Mouse (Mus musculus) lung, embryonic 15.5 days (tissue): ENCODE results near the gene Mgat5. TPM values are rescaled to one million over a fixed set of nuclear protein-coding genes. Genes with fewer than 3 reads are reported as not detected.

ENCODE experiments used
- ATAC-seq: fragments of 200-750 bp; cut with Nextera tagmentation; 2 replicates; pipeline ENCODE4 v1.8.0; 2017; ENCODE audit warnings: moderate number of reproducible peaks, borderline replicate concordance; ENCODE audit not compliant: low FRiP score, low TSS enrichment; ENCODE audit errors: extremely low read depth
- H3K27ac ChIP-seq: fragments of 300-500 bp; sonication (generic); 2 replicates; pipeline ENCODE4 v1.5.1; 2015; ENCODE audit warnings: moderate library complexity, mild to moderate bottlenecking, inconsistent platforms
- H3K27me3 ChIP-seq: fragments of 300-500 bp; sonication (generic); 2 replicates; pipeline ENCODE4 v1.6.1; 2015; ENCODE audit warnings: inconsistent platforms
- H3K36me3 ChIP-seq: fragments of 300-500 bp; sonication (generic); 2 replicates; pipeline ENCODE4 v1.6.1; 2015; ENCODE audit warnings: inconsistent platforms
- H3K4me1 ChIP-seq: fragments of 300-500 bp; sonication (generic); 2 replicates; pipeline ENCODE4 v1.6.1; 2015; ENCODE audit warnings: inconsistent platforms
- H3K4me2 ChIP-seq: fragments of 300-500 bp; sonication (generic); 2 replicates; pipeline ENCODE4 v1.6.1; 2015; ENCODE audit warnings: inconsistent platforms, mild to moderate bottlenecking, moderate library complexity
- H3K4me3 ChIP-seq: fragments of 300-500 bp; sonication (generic); 2 replicates; pipeline ENCODE4 v1.5.1; 2015; ENCODE audit warnings: mild to moderate bottlenecking, inconsistent platforms
- H3K9ac ChIP-seq: fragments of 300-500 bp; sonication (generic); 2 replicates; pipeline ENCODE4 v1.6.1; 2015; ENCODE audit warnings: inconsistent platforms
- H3K9me3 ChIP-seq: fragments of 300-500 bp; sonication (generic); 2 replicates; pipeline ENCODE4 v1.6.1; 2016; ENCODE audit warnings: inconsistent platforms
- WGBS: fragments of 180-500 bp; shearing (Covaris S2); methylation state at CpG from one replicate; pipeline ENCODE4 v1.1.7; 2015; 5-methylcytosine and 5-hydroxymethylcytosine counted together
- polyA plus RNA-seq: library from polyadenylated mRNA; unstranded; fragments of >200 nt; fragmentation: Nextera tagmentation; extraction: Ambion mirVana; gene quantifications from 2 replicates; pipeline ENCODE4 v1.2.1, GENCODE M21; 2015

Gene Mgat5
- polyA plus RNA-seq, 1 experiment from 2014 or later = 4.1 TPM

DNA sequence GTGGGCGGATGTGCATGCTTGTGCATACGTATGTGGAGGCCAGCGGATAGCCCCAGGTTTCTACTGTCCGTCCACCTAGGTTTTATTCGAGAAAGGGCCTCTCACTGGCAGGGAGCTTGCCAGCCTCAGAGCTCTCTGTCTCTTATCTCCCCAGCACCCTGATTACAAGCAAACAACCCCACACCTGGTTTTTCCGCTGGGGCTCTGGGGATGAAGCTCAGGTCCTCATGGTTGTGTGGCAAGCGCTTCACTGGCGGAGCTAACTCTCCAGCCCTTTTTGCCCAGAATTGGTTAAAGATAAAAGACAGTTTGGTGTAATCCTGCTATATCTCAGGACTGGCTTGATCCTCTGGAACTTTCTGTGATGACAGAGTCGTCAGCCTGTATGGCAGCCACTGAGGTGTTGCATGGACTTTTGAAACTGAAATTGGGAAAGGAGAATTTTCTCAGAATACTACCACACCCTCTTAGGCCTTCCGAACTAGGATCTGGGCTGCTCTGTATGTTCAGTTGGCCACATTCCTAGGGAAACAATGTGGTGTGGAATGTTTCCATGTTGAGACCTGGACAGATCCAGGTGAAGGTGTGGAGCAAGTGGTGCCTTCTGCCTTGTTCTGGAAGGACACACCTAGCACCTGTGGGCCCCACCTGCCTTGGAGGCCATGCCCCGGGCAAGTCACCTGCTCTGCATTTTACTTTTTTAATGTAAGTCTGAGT, 39.4 kb downstream of the Mgat5 start:
- Histone ChIP-seq H3K27ac (no peak overlapping the region), H3K36me3 (no peaks in the 10 kb centered on the region), H3K4me2 (no peak overlapping the region), H3K27me3 (no peaks in the 10 kb centered on the region), H3K4me1 (peaks cover 8% of the 10 kb centered on the region; the same call in 1 of the 2 replicates), H3K9me3 (no peaks in the 10 kb centered on the region), H3K9ac (no peak overlapping the region), H3K4me3 (no peak overlapping the region)
- WGBS = 79% methylated on average over 11 of the region's 11 CpGs
- no peak for ATAC-seq

DNA sequence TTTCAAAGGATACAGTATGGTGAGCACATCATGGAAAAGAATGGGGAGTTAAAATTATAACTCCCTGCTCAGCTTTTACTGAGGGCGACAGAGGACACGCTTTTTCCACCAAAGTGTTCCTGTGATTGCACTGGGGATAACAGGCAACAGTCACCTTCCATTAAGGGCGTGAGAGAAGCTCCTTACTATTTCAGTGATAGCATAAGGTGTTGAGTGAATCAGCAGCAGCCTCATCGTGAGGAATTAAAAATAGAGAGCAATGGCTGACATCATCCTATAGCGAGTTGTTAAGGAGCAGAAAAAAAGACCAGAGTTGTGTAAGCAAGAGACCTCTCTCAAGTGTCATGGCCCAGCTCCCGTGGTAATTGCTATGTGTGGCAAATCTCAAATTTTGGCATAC, 41.3 kb downstream of the Mgat5 start:
- Histone ChIP-seq H3K9me3 (no peaks in the 10 kb centered on the region), H3K9ac (no peak overlapping the region), H3K27ac (no peak overlapping the region), H3K27me3 (no peaks in the 10 kb centered on the region), H3K4me2 (no peak overlapping the region), H3K36me3 (no peaks in the 10 kb centered on the region), H3K4me1 (peaks cover 8% of the 10 kb centered on the region; the same call in 1 of the 2 replicates), H3K4me3 (no peak overlapping the region)
- WGBS = 66% methylated on average over 6 of the region's 6 CpGs
- ATAC-seq = no peak

- ATAC-seq = no peak
- peaks cover 8% of the 10 kb centered on the region; the same call in 1 of the 2 replicates for H3K4me1 ChIP-seq
- H3K4me3 ChIP-seq = no peak overlapping the region
- no peaks in the 10 kb centered on the region for H3K9me3 ChIP-seq
- no peak overlapping the region for H3K27ac ChIP-seq
- H3K36me3 ChIP-seq = no peaks in the 10 kb centered on the region
- H3K9ac ChIP-seq = no peak overlapping the region
- 54% methylated on average over 1 of the region's 1 CpGs for WGBS
- H3K4me2 ChIP-seq = no peak overlapping the region
- H3K27me3 ChIP-seq = no peaks in the 10 kb centered on the region
Observed at GRCm38 (mm10) chr1:127248433-127248832, 43.6 kb downstream of the Mgat5 start.

DNA sequence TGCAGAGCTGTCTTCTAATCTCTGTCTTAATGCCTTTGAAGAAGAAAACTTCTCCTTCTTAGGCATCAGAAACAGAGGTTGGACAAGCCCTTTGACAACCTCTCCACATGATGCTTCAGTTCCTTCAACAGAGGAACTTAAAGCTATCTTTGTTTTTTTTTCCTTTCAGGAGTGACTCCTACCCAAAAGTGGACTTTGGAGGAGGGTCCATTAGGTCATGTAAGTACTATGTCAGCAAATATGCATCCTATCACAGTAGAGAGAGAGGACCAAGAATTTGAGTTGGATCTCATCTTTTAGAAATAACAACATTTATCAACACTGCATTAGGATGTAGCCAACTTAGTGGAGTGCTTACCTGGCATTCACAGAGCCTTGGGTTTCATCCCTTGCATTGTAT, 44.8 kb downstream of the Mgat5 start:
- Histone ChIP-seq H3K9ac (no peak overlapping the region), H3K4me3 (no peak overlapping the region), H3K36me3 (no peaks in the 10 kb centered on the region), H3K9me3 (no peaks in the 10 kb centered on the region), H3K27me3 (no peaks in the 10 kb centered on the region), H3K4me1 (peaks cover 8% of the 10 kb centered on the region; the same call in 1 of the 2 replicates), H3K27ac (no peak overlapping the region), H3K4me2 (no peak overlapping the region)
- no peak for ATAC-seq

DNA sequence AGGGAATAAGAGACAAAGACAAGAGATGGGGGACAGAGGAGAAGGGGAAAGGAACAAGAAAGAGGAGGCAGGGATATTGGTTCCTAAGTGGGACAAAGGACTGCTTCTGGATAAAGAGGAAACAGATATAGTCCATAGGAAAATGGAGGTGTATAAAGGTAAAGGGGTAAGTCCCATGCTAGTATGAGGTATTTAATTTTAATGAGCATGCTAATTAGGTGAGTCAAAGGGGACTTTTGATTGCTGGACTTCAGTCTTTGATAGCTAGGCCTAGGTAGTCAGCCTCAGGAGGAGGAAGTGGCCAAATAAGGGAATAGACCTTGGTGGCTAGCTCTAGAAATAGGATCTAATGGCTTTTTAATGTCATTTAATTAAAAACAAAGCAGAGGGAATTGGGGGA, 45.5 kb downstream of the Mgat5 start:
- H3K36me3 ChIP-seq = no peaks in the 10 kb centered on the region

GRCm38 (mm10) chr1:127251751-127252150, 46.9 kb downstream of the Mgat5 start:
- no peak for ATAC-seq
- 0 out of 2 replicates have a peak, but pooled peaks cover under 1% of the 10 kb centered on the region for H3K4me1 ChIP-seq
- no peaks in the 10 kb centered on the region for H3K36me3 ChIP-seq
- H3K27ac ChIP-seq = no peak overlapping the region
- WGBS = 68% methylated on average over 7 of the region's 7 CpGs
- H3K27me3 ChIP-seq = no peaks in the 10 kb centered on the region
- no peak overlapping the region for H3K4me3 ChIP-seq
- no peak overlapping the region for H3K9ac ChIP-seq
- no peak overlapping the region for H3K4me2 ChIP-seq
- no peaks in the 10 kb centered on the region for H3K9me3 ChIP-seq

More for the DNA sequence above, 45.5 kb downstream of the Mgat5 start:
- Histone ChIP-seq H3K4me3 (no peak overlapping the region), H3K4me1 (peaks cover 8% of the 10 kb centered on the region; the same call in 1 of the 2 replicates), H3K9ac (no peak overlapping the region), H3K9me3 (no peaks in the 10 kb centered on the region), H3K27me3 (no peaks in the 10 kb centered on the region), H3K27ac (no peak overlapping the region), H3K4me2 (no peak overlapping the region)
- ATAC-seq = no peak

DNA sequence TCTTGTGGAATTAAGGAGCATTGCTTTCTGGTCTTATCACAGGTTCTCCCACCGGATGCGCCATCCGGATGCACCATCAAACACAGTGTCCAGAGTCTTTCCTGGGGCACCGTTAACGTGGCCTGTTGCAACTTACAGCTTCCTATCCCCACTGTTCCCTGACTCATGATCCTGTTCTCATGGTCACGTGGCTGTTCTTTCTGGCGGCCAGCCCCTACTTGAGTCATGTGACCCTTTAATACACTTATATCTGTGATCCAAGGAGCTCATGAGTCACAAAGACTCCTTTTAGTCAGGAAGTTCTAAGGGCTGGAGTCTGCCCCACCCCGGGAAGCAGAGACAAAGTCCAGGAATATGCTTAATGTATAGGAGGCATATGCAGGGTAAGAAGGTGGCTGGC, 52.2 kb downstream of the Mgat5 start:
- Histone ChIP-seq H3K9me3 (no peaks in the 10 kb centered on the region), H3K27ac (no peak overlapping the region), H3K4me2 (no peak overlapping the region), H3K36me3 (no peaks in the 10 kb centered on the region), H3K4me1 (0 out of 2 replicates have a peak, but pooled peaks cover 6% of the 10 kb centered on the region), H3K4me3 (no peak overlapping the region), H3K27me3 (no peaks in the 10 kb centered on the region), H3K9ac (no peak overlapping the region)
- 0 out of 2 replicates have a peak, but pooled peaks have one; percentile 44 for ATAC-seq
- WGBS = 86% methylated on average over 8 of the region's 8 CpGs

GRCm38 (mm10) chr1:127259669-127260068, 54.9 kb downstream of the Mgat5 start:
- H3K36me3 ChIP-seq = no peaks in the 10 kb centered on the region
- no peak for ATAC-seq
- H3K9me3 ChIP-seq = no peaks in the 10 kb centered on the region
- no peak overlapping the region for H3K4me2 ChIP-seq
- WGBS = 90% methylated on average over 4 of the region's 4 CpGs
- 0 out of 2 replicates have a peak, but pooled peaks cover 6% of the 10 kb centered on the region for H3K4me1 ChIP-seq
- no peak overlapping the region for H3K4me3 ChIP-seq
- no peak overlapping the region for H3K9ac ChIP-seq
- no peaks in the 10 kb centered on the region for H3K27me3 ChIP-seq
- H3K27ac ChIP-seq = no peak overlapping the region

GRCm38 (mm10) chr1:127260969-127261368, 56.2 kb downstream of the Mgat5 start:
- 53% methylated on average over 6 of the region's 6 CpGs for WGBS
- no peak for ATAC-seq
- H3K27ac ChIP-seq = no peak overlapping the region

GRCm38 (mm10) chr1:127262170-127262837, 57.5 kb downstream of the Mgat5 start:
- no peak overlapping the region for H3K27ac ChIP-seq
- H3K9me3 ChIP-seq = no peaks in the 10 kb centered on the region
- no peak for ATAC-seq
- no peaks in the 10 kb centered on the region for H3K36me3 ChIP-seq
- 0 out of 2 replicates have a peak, but pooled peaks cover 6% of the 10 kb centered on the region for H3K4me1 ChIP-seq
- H3K4me2 ChIP-seq = no peak overlapping the region
- 78% methylated on average over 13 of the region's 13 CpGs for WGBS
- H3K4me3 ChIP-seq = no peak overlapping the region
- H3K9ac ChIP-seq = no peak overlapping the region
- no peaks in the 10 kb centered on the region for H3K27me3 ChIP-seq

More at GRCm38 (mm10) chr1:127260969-127261368, 56.2 kb downstream of the Mgat5 start:
- Histone ChIP-seq H3K9ac (no peak overlapping the region), H3K4me2 (no peak overlapping the region), H3K4me1 (0 out of 2 replicates have a peak, but pooled peaks cover 6% of the 10 kb centered on the region), H3K36me3 (no peaks in the 10 kb centered on the region), H3K4me3 (no peak overlapping the region), H3K27me3 (no peaks in the 10 kb centered on the region), H3K9me3 (no peaks in the 10 kb centered on the region)

- no peak overlapping the region for H3K27ac ChIP-seq
- H3K4me2 ChIP-seq = no peak overlapping the region
- no peaks in the 10 kb centered on the region for H3K9me3 ChIP-seq
- no peak for ATAC-seq
- H3K36me3 ChIP-seq = no peaks in the 10 kb centered on the region
- H3K4me1 ChIP-seq = peaks cover 4% of the 10 kb centered on the region; the same call in 1 of the 2 replicates
- no peak overlapping the region for H3K9ac ChIP-seq
- no peak overlapping the region for H3K4me3 ChIP-seq
- 70% methylated on average over 5 of the region's 5 CpGs for WGBS
- H3K27me3 ChIP-seq = no peaks in the 10 kb centered on the region
Observed at GRCm38 (mm10) chr1:127267985-127268384, 63.2 kb downstream of the Mgat5 start.

DNA sequence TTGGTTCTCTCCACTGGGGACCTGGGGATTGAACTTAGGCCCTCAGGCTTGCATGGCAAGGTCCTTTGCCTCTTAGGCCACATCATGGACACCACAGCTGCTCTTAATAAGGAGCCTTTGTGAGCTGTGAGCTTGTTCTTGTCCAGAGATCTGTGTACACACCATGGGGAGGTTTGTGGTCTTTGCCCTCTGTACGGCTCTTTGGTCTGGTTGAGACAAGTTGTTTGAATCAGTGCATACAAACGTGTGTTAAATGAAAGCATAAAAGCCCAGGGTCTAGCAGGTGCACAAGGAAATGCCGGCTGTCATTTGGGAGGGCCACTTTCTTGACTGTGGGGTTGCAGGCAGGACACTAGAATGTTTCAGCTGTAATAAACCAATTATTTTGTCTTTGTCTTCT, 64.5 kb downstream of the Mgat5 start:
- Histone ChIP-seq H3K9me3 (no peaks in the 10 kb centered on the region), H3K27me3 (no peaks in the 10 kb centered on the region), H3K4me2 (no peak overlapping the region), H3K27ac (no peak overlapping the region), H3K36me3 (no peaks in the 10 kb centered on the region), H3K9ac (no peak overlapping the region), H3K4me1 (peaks cover 4% of the 10 kb centered on the region; the same call in 1 of the 2 replicates), H3K4me3 (no peak overlapping the region)
- no peak for ATAC-seq
- WGBS = 79% methylated on average over 3 of the region's 3 CpGs
